Mouse (Mus musculus): ENCODE results near the gene Gm7102. TPM values are rescaled to one million over a fixed set of nuclear protein-coding genes. Genes with fewer than 3 reads are reported as not detected.
"Not testable (repeated sequence)": the region's sequence is repeated elsewhere in the genome, so short reads cannot be mapped to it uniquely, and the experiment has no call there.

Gm7102 gene
- 0.33 TPM in 1 of 2 replicates, not detected in the other for total RNA-seq (2021)
- long read RNA-seq = 0 reads

GRCm38 (mm10) chr19:61175756-61176324, at the start of gene Gm7102:
TSS of gene Gm7102 (minus strand) at chr19:61176309.
- DNase-seq = no peak

- no peak for DNase-seq
These were observed 48.8 kb upstream of the Gm7102 start for GRCm38 (mm10) chr19:61224678-61225525.

DNA sequence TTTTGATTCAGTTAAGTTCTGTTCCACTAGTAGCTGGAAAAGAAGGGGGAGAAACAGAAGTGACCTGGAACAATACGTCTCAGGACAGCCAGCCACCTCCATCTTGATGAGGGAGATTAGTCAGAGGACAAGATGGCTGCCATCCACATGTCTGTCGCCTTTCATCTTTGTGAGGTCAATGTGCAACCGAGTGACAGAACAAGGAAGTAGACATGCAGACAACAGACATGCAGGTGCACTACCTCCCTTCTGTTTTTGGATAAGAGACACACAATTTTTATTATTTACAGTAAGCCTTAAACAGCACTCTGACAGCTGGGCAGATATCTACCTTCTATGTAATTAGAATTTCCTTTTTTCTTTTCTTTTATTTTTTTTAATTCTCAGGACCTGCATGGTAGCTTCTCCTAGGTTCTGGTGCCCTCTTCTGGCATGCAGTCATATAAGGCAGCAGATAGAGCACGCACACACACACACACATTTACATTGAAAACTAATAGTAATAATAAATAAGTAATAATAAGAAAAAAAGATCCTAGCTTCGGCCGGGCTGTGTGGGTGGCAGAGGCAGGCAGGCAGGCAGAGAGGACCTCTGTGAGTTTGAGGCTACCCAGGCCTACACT, 47.7 kb upstream of the Gm7102 start:
- DNase-seq = peak; percentile 2

GRCm38 (mm10) chr19:61207506-61207905, 31.4 kb upstream of the Gm7102 start:
- DNase-seq = not testable (repeated sequence)

GRCm38 (mm10) chr19:61199836-61200235, 23.7 kb upstream of the Gm7102 start:
- no peak for DNase-seq

- peak; percentile 86 for DNase-seq
These were observed 23.2 kb upstream of the Gm7102 start for GRCm38 (mm10) chr19:61199316-61199715.

DNA sequence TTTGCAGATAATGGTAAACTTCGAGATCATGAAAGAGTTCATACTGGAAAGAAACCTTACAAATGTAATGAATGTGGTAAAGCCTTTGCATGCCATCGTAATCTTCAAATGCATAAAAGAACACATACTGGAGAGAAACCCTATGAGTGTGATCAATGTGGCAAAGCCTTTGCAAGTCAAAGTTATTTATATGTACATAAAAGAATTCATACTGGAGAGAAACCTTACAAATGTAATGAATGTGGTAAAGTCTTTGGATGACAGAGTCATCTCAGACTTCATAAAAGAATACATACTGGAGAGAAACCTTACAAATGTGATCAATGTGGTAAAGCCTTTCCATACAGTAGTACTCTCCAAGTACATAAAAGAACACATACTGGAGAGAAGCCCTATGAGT, 7.5 kb upstream of the Gm7102 start, which contains the start of gene Gm6020:
Gm6020 (plus strand) TSS at position 301 of the 400 bp plus-strand sequence.
- DNase-seq = not testable (repeated sequence)

- peak; percentile 13 for DNase-seq
These were observed 24.2 kb downstream of the Gm7102 start for GRCm38 (mm10) chr19:61151701-61152420.

DNA sequence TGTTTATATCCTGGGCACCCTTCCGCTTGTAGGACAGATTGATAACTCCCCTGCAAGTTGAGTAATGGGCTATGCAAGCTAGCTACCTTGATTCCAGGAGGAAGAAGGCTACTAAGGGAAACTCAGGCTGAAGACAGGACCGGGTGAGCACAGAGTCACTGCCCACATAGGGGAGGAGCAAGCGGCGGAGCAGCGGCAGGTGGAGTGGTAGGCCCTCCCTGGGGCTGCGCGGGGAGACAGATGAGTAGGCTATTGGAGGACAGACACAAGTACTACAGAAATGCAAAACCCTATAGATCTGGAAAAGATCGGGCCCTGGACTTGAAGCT, 24.8 kb downstream of the Gm7102 start:
- DNase-seq = peak; percentile 18

DNA sequence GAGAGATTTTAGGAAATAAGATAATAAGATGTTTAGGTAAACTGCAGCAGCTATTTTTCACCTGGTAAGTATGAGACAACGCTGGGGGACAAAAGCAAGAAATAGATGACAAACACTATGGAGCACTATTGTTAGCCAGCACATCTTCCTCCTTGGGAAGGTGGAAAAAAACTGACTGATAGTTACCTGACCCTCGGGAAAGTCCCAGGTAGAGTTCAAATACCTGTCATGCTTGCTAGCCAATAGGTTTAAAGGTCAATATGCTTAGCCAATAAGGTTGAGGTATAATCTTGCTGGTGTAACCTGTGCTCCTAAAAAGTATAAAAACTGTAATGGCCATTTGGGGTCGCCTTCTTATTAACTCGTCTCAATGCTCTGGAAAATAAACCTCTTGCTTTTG, 34.8 kb downstream of the Gm7102 start:
- DNase-seq = no peak

DNA sequence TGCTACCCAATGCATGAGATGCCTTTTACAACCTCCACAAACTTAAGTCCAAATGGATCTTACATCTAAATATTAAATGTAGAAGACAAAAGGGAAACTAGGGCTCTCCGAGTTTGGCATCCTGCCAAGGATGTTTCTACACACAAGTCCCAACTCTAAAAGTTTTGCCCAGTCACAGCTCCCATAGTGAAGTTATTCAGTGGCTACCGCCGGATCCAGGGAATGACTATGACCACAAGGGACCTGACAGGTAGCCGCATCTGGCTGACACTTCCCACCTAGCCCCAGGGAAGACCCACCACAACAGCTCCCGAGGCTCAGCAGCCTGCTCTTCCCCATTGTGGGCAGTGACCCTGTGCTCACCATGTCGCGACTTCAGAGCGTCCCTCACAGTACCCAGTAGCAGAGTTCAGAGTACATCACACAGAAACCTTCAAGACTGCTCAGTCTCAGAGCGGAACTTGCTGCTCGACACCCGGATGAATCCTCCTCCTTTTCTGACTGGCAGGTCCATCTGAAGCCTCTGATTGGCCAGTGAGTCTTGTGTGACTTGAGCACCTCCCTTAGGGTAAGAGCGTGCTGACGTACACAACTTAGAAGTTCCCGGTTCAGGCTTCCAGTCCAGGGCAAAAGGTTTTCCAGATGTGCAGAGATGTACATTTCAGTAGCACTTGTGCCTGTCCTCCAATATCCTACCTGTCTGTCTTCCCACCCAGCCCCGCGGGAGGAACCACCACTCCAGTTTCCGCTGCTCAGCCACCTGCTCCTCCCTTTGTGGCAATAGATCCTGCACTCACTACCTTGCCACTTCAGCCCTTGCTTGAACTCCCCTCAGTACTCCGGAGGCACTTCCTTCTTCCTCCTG, 35.5 kb downstream of the Gm7102 start, which contains the start of gene Zfp950:
Zfp950 (minus strand) TSS at position 499 of the 865 bp plus-strand sequence.
- DNase-seq = peak; percentile 69

DNA sequence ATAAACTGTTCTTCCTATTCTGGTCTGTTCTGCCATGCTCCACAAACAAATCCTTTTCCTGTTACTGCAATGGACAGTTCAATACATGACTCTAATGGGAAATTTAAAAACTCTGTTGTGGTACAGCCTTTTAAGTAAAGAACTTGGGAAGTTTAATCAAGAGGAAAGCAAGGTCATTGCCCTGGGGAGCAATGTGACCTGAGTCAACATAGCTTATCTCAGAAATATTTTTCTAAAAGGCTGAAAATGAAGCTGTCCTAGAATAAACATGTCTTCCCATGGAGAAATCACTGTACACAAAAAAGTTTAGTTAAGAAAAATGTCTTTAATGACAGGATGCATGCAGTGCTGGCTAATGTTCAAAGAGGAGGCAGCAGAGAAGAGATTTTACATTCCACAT, 37.5 kb downstream of the Gm7102 start:
- no peak for DNase-seq

- no peak for DNase-seq
These were observed 45.0 kb downstream of the Gm7102 start for GRCm38 (mm10) chr19:61131096-61131495.

Other genes starting within 250 kb of the Gm7102 start
- 42.2 and 50.5 TPM in 2 replicates for gene Zfp950, start 35.5 kb downstream of the Gm7102 start, total RNA-seq (2021)
- gene Gm6020, start 7.6 kb upstream of the Gm7102 start, total RNA-seq (2021) = not detected in 2 replicates
- 21.3 and 31.7 TPM in 2 replicates for gene Csf2ra, start 52.1 kb upstream of the Gm7102 start, total RNA-seq (2021)
- gene Gm21060, start 120.8 kb upstream of the Gm7102 start, total RNA-seq (2021) = not detected in 2 replicates

Measured in adrenal gland, postnatal 25 days (tissue).